Mouse (Mus musculus) A20 (cell line): ENCODE measurements around the gene Rps6kl1.
"Not testable (repeated sequence)": the region's sequence is repeated elsewhere in the genome, so short reads cannot be mapped to it uniquely, and the experiment has no call there.

ENCODE experiments used
- DNase-seq: peaks from one replicate; pipeline ENCODE4 v3.0.0-alpha.2; 2011; ENCODE audit warnings: low read depth, low spot score

Rps6kl1 gene

DNA sequence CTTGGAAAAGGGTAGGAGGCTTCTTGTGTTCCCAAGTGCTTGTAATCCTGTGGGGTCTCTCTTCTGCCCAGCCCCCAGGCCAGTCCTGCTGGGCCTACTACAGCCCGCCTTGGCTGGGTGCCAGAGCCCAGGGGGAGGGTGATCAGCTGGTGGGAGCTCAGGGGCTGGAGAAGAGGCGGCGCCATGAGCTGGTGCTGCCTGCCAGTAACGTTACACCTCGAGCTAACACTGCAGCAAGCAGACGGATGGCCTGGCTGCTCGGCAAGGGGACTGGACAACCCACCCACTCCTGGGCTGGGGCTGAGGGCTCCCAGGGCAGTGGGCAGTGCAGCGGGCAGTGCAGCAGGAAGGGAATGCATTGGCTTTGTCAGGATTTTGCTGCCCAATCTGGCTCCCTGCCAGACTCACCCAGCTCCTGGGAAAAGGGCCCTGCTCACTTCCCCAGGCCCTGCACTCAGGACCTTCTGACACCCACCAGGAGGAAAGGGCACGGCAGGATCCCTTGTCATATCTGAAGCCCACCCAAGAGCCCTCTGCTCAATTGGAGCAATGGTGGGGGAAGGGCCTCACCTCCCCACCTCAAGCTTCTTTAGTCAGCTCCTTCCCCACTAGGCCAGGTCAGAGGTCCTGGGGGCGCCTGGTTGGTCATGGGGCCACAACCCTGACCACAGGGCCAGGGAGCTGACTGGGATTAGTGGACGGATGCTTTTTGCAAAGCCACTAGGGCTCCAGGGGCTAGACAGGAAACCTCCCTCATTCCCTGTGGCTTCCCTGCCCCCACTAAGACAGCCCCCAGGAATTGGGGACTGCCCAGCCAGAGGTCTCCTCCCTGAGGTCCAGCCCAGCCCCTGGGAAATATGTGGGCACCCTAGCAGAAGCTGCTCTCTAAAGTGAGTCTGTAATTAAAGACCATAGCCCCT, 25.1 kb upstream of the Rps6kl1 start:
- DNase-seq = no peak

DNA sequence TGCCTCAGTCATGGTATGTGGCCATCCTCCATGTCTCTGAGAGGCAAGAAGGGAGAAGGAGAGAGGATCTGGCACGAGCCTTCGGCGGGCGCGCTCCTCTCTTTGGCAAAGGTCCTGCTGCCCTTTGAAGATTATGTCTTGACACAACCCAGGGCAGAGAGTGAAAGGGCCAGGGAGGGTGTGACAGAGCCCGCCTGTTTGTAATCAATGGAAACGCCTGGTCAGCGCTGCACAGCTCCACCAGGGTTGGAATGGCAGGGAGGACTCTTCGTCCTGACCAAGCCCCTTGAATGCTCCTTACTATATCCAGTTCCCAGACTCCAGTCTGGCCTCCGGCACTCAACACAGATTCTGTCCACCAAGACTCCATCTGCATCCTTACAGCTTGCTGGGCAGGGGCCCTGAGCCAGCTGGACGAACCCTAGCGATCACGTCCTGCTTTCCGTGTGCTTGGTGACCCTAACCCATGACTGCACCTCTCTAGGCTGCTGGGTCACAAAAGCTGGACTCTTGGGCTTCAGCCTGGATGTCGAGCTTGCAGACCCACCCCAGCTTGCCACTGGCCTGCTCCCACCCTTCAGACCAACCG, 24.1 kb upstream of the Rps6kl1 start:
- no peak for DNase-seq

DNA sequence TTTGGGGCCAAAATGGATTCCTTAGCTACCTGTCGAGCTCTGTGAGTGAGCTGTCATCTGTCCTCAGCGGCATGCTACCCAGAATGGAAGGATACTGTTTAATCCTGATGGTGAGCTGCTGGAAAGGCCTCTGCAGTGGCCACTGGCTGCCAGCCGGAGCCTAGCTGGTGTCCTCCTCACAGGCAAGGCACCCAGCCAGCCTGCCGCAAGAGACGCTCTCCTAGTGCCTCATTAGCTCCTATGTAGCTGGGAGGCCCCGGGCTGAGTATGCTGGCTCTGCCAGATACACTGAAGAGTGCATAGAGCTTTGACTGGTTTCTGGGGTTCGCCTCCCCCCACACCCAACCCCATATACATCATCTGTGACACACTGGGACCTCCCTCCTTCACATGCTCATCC, 23.0 kb upstream of the Rps6kl1 start:
- DNase-seq = no peak

DNA sequence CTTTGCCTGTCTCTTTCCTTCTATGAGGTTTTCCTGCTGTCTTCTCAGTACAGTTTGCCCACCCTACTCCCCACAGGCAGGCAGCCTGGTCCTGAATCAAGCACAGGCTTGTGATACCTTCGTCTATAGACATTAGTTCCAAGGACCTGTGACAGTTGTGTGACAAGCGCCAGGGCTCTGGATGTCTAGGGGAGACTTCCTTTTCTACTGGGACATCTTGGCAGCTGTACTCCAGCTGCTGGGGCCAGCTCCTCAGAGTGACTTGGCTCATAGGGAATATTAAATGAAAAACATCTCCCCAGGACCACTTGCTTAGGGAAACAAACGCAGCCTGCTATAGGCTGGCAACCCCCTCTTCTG, 19.9 kb upstream of the Rps6kl1 start:
- no peak for DNase-seq

DNA sequence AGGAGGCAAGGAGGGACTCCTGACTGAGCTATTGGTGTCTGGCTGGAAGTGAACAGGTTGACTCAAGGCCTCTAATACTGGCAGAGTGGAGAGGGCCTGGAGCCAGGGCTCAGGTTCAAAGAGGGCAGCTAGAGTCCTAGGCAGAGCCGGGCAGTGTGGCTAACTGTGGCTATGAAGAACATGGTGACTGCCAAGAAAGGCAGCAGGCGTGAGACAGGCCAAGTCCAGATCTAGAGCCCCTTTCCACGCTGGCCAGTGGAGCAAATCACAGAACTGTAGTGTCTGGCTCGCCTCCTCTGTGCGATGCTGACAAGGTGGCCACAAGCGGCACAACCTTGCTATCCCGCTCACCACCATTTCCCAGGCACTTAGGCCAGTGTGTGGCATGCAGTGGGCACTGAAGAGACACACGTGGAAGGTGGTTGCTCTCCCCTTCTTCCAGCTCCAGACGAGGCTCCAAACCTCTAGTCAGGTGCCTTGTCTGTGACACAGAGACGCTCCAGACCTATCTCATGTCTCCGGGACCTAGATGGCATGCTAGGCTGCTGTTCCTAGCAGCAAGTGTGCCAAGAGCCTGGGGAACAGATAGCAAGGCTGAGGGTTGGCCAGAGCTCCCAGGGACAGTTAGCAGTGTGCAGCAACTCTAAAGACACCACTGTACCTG, 19.4 kb upstream of the Rps6kl1 start:
- DNase-seq = no peak

DNA sequence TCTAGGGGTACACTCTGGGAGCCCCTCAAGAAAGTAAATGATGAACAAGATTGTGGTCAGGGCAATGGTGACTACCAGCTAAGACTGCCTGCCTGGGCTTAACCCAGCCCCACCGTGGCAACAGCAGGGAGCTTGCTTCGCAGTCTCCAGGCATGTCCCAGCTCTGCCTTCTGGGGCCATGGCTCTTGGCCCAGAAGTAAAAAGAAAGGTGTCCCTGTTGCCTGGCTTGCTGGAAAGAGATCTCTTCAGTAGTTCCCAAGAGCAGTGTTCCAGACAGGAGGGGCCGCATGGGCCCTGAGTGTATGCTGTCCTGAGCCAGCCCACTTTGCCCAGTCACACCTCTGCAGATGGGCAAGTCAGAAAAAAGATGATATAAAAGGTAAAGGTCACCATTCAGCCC, 18.8 kb upstream of the Rps6kl1 start:
- DNase-seq = no peak

DNA sequence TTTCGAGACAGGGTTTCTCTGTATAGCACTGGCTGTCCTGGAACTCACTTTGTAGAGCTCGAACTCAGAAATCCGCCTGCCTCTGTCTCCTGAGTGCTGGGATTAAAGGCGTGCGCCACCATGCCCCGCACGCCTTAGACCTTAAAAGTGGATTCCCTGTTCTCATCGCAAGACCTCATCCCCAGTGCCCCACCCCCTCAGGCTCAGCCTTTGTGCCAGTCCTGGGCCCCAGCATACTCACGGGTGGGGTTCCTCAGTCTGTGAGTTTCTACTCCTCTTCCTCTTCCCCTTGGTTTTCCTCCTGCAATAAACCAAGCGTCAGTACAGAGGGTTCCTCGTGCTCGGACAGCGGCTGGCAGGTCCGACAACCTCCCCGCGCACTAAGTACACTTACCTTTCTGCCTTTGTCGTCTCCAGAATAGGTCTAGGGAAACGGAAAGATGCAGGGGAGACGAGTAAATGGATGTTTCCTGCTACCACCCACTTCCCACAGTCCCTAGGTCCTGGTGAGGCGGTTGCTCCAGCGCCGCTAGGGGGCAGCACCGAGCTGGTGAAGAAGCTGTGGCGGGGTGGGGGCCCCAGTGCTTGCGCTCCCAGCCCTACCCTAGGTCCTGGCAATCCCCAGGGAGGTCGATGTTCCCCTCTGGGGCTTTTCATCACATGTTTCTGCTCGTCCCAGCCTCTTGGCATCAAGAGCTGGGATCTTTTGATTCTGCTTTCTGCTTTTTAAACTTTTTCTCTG, 18.2 kb upstream of the Rps6kl1 start:
- peak; percentile 76 for DNase-seq

DNA sequence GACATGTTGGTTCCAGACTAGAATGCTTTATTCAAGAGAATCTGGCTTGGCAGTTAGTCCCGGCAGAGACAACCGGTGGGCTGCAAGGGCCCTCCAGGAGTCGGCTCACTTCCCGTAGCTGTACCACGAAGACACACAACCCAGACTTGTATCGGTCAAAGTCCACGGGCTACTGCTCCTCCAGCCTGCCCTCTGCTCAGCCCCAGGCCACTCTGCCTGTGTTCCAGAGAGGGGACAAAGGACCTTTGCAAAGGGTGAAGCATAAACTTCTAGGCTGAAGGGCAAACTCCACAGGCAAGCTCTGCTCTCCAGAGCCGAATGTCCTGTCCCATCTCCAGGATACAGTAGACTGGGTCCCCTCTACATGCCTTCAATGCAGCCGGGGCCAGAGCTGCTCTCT, 15.6 kb upstream of the Rps6kl1 start:
- DNase-seq = no peak

DNA sequence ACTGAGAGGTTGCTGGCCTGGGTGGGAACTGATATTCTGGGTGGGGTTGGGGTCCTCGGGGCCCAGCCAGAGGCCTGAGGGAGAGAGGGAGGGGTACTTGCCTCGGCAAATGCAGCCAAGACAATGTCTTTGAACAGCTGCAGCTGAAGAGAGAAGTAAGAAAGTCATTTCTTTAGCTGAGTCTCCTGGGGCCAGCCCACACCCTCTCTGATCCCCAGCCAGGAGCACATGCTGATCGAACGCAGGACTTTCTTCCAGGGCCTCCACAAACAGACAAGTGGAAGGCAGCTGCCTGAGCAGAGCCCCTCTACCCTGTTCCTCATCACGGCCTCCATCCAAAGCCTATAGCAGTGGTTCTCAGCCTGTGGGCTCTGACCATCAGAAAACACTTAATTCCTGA, 13.9 kb upstream of the Rps6kl1 start:
- no peak for DNase-seq

DNA sequence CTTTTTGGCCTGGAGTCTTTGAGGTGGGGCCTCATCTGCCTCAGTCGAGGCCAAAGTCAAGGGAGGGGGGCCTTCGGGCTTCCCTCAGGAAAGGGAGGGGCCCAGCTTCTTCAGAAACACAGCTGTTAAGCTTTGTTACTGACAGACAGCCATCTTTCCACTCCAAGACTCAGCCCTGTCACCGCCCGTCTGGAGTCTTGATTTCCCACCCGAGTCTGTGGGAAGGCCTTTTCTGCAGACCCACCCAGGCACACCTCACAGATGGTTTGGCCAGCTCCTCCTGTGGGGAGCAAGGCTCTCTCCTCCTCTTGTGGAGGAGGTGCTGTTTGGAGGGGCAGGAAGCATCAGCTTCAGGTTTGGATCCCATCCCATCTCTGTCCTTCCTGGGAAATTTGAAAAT, 8.5 kb upstream of the Rps6kl1 start:
- no peak for DNase-seq

DNA sequence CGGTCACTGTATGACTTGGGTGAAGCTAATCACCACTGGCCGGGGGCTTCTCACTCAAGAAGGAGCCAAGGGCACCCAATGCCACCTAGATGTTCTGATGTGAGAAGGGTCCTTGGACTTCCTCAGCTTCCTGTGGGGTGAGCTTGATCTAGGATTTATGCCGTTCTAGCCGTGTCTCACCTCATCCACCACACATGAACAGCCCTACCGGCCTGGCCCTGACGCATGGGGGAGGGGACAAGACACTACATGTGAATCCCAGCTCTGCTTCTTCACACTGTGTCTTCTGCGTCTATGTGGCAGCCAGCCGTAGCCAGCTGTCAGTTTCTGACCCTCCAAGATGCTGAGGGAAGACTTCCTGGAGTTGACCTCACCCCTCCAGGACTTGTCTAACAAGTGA, 7.7 kb upstream of the Rps6kl1 start:
- DNase-seq = no peak

DNA sequence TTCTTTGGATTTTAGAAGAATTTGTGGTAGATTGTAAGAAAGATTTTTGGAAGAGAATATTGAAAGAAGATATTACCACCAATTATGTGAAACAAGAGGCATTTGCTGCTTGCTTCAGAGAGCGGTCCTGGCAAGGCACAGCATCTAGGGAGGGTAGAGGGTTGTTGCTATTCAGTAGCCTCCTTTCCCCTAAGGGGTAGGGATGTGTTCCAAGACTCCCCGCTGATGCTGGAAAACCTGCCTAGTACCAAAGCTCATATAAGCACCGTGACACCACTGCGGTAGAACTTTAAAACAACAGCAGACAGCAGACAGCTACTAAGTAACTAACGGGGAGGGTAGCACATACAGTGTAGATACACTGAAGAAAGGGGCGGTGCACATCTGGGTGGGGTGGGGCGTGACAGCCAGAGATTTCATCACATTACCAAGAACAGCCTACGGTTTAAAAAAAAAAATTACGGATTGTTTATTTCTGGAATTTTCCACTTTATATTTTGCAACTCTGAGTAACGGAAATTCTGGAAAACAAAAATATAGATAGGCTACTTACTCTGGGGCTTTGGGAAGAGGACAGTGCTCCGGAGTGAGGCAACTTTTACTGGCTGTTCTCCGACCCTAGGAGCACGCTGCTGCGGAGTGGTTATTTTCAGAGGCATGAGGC, 6.9 kb upstream of the Rps6kl1 start:
- DNase-seq = no peak

DNA sequence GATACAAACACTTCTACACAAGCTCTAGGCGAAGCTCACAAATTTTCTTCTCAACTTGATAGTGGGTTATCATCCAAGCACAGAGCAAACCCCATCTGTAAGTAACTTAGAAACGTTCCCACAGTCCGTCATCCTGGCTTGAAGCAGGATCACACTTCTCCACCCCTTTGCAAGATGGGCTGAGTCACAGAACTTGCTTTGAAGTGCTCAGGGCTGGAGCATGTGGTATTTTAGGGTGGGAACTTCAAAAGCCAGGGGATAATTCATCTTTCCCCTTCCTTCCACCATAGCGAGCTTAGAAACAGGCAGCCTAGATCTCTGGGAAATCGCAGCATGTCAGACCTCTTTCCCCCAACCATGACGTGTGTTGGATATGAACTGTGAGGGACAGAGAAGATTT, 5.3 kb upstream of the Rps6kl1 start:
- no peak for DNase-seq

DNA sequence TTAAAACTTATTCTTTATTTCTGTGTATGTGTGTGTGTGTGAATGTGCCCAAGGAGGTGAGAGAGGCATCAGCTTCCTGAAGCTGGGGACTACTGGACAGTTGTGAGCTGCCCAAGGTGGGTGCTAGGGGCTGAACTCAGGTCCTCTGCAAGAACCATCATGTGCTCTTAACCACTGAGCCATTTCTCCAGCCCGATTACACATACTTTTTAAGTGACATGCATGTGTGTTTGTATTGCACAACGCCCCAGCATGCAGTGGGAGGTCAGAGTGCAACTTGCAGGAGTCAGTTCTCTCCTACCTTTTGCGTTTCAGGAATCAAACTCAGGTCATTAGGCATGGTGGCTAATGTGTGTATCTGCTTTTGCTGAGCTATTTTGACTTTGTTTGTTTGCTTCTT, 1.9 kb upstream of the Rps6kl1 start:
- DNase-seq = no peak

DNA sequence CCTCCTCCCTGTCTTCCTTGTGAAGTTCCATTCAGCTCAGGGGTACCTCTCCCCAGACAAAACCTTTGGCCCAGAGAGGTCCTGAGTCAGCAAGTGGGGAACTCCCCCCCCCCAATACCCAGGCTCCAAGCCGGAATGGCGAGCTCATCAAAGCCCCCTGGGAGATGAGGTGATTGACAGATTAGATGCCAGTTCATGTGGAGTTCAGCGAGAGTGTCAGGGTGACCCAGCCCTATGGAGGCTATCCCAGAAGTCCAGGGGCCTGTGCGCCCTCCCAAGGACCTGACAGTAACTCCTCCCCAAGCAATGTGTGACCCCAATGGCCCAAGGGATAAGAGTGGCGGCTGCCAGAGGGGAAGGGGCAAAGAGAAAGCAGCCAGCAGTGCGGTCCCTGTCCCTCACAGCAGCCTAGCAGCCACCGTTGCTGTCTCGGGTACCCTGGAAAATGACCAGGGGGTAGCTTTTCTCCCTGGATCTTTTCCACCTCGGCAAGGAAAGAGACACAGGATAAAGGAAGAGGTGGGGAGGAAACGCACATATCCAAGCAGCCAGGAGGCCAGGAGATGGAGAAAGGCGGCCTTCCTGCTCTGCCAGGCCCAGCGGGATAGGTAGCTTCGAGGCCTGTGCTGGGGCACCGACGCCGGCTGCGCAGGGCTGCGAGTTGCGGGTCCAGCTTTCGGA, 603 bp downstream of the Rps6kl1 start:
- DNase-seq = no peak

DNA sequence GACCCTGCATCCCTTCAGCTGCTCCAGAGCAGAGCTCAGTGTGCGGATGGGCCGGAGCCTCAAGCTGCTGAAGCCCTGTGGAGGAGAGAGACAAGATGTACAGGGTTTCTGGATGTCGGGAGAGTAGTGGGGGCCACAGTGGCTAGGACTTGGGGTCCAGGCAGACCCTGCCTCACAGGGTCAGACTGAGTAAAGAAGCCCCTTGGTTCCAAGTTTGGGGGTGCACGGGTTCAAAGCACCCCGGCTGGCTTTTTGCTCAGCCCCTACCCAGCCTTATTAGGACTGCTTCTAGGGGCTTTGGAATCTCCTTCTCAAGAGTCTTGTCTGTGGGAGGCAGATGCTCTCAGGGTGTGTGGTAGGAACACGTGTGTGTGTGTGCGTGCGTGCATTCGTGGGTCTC, 4.2 kb downstream of the Rps6kl1 start:
- no peak for DNase-seq

DNA sequence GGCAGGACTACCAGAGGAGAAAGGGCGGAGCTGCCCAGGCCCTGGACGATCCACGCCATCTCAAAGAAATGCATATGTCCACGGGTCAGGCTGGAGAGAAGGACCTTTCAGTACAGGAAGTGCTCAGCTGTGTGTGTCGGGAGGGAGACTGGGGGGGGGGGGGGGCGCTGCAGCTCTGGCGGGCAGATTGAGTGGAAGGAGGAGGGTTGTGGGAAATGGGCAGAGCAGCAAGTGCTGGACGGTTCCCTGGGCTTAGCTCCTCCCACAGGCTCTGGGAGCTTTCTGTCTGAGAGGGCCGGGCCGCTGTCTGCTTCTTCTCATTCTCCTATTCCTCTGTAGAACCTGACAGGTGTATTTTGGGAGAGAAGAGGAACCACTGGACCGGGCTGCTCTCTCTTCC, 4.7 kb downstream of the Rps6kl1 start:
- no peak for DNase-seq

DNA sequence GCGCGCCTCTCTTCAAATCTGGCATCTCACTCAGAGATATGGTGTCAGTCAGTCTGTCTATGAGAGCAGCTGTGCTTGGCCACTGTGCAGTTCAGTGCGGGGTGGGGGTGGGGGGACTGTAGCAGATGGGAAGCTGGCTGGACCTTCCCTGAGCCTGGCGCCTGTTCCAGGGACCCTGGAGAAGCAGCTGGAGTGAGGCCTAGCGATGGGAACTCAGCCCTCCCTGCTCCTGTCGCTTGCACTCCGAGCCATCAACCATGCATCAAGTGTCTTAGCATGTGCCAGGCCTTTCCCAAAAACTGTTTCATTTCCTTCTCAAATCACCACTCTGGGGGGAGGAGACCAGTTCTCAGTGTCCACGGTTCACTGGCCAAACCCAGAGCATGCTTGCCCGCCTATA, 5.4 kb downstream of the Rps6kl1 start:
- no peak for DNase-seq

DNA sequence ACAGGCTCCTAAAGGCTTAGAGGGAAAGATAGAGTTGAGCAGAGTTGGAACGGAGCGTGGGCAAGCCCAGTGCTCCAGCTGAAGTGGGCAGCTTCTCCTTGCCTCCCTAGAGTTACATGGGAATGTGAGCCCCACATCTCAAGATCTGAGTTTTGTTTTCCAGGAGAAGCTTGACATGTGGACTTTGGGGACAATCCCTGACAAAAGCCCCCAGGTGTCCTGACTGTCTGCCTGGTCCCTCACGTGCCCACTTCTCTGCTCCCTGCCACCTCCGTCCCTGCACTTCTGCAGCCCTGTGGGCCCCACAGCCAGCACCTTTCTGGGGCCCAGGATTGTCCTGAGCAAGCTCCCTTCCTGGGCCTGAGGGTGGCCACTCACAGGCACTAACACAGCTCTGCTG, 6.2 kb downstream of the Rps6kl1 start:
- DNase-seq = no peak

DNA sequence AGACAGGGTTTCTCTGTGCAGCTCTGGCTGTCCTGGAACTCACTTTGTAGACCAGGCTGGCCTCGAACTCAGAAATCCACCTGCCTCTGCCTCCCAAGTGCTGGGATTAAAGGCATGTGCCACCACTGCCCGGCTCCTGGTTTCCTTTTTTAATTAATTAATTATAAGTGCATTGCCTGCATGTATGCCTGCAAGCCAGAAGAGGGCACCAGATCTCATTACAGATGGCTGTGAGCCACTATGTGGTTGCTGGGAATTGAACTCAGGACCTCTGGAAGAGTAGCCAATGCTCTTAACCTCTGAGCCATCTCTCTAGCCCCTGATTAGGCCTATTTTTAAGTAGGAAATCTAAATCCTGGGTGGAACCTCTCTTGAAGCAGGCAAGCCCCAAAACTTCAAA, 6.8 kb downstream of the Rps6kl1 start:
- DNase-seq = not testable (repeated sequence)

DNA sequence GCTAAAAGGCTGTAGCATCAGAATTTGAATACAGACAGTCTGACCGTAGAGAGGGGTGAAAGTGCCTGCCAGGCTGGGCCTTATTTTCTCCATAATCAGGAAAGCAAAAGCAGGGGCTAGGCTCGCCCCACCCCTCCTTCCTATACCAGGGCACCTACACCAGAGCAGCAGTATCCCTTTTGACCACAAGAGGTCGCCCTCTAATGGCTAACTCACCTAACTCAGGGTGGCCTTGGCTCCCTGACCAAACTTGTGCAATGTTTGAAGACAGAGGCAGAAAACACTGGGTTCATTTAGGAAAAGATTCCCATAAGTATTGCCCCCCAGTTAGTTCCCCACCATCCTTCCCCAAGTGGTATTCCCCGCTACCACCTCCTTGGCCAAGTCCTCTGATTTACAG, 8.3 kb downstream of the Rps6kl1 start:
- peak; percentile 79 for DNase-seq
